Mouse (Mus musculus) embryonic fibroblast, embryonic 13.5 days (primary cell): ENCODE measurements around the gene Pnma1.

Experiments used
- CTCF ChIP-seq: IDR thresholded peaks from 2 replicates; pipeline ENCODE4 v1.5.1; 2011; ENCODE audit warnings: mild to moderate bottlenecking, control low read depth, low read length, moderate library complexity, borderline replicate concordance; ENCODE audit not compliant: insufficient read depth
- POLR2A ChIP-seq: IDR thresholded peaks from 2 replicates; pipeline ENCODE4 v1.6.1; 2011; ENCODE audit warnings: low read depth, mild to moderate bottlenecking, control low read depth, low read length, moderate library complexity

DNA sequence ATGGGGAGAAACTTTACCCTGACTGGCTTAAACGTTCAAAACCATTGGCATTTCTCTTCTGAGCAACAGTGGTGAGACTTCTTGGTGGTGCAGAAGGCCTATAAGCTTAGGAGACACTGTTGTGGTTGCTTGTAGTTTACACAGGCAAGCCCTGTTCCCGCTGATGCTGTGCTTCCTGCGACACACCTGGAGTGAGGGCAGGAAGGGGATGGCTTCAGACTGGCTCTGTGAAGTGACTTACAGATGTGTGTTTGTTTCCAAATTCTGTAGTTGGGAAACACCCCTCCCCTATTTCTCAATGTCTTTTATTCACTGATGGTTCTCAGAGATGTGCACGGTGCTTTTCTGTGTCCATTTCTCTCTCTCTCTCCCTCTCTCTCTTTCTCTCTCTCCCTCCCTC, 8.2 kb downstream of the Pnma1 start:
- TF ChIP-seq POLR2A = no peak
- TF ChIP-seq CTCF = no peak
